Mouse (Mus musculus): ENCODE data around the gene Klhl3. TPM values are rescaled to one million over a fixed set of nuclear protein-coding genes. Genes with fewer than 3 reads are reported as not detected.

Gene Klhl3
- polyA plus RNA-seq, 1 experiment = 0.86 TPM

DNA sequence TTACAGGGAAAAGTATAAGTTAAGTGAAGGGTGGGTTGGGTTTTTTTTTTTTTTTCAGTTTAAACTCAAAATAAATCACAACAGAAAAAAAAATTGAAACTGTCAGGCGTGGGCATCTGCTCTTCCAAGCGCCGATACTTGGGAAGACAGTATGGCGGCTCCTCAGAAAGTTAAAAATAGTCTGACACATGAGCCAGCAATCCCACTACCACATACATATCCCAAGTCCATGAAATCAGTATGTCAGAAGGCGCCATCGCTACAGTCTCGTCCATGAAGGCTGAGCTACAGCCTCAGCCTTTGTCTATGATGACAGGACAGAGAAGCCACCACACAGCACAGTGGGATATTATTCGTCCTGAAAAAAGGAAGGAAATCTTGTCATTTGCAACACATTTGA is 86.3 kb downstream of the Klhl3 start:
- 85% methylated on average over 8 of the region's 8 CpGs for WGBS
- Histone ChIP-seq H3K27ac (ENCODE audit: insufficient read depth, low read length) (no peak overlapping the region), H3K4me3 (ENCODE audit: extremely low read depth, insufficient read depth, insufficient read length) (no peak overlapping the region), H3K27me3 (ENCODE audit: control insufficient read depth, insufficient read depth, low read length) (no peaks in the 10 kb centered on the region), H3K4me1 (ENCODE audit: control insufficient read depth, insufficient read depth, insufficient read length) (no peaks in the 10 kb centered on the region), H3K36me3 (ENCODE audit: control insufficient read depth, insufficient read depth, low read length) (no peaks in the 10 kb centered on the region)
- TF ChIP-seq CTCF (IDR thresholded peaks at IDR 0.05; ENCODE audit: extremely low read depth, insufficient read depth, insufficient read length, insufficient replicate concordance) (no peak), POLR2A (IDR thresholded peaks at IDR 0.05; ENCODE audit: low read depth, low read length) (no peak)
- DNase-seq (ENCODE audit: low read depth in 1 of 2, low spot score in 2 of 2) = no peak

DNA sequence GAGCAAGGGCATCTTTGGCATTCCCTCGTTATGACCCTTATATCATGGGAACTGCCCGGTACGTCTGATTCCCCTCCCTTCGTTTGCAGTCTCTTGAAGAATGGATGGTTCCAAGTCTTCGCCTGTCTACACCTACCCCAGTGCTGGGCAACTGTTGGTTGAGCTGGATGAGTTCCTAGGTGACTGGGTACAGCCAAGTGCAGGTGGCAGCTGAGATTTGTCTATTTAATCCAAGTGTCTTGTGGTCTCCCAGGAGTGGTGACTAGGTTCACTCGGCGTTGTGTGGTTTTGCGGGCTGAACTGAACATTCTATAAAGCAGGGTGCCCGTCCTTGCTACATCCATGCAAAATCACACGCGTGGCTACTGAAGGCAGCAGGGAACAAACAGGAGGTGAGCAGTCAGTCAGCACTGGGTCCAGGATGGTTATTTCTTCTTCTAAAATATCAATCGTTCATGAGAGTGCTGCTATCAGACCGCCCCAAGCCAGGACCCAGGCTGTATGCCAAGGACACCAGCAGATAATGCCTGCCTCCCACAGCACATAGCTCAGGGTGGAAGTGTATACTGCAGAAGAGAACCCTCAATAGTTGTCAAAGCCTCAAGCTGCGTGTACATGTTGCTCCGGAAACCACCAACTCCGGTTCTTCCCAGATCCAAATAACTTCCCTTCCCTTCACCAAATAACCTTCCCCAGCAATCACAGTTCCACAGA is 87.5 kb downstream of the Klhl3 start:
- Histone ChIP-seq H3K27me3 (ENCODE audit: control insufficient read depth, insufficient read depth, low read length) (no peaks in the 10 kb centered on the region), H3K4me1 (ENCODE audit: control insufficient read depth, insufficient read depth, insufficient read length) (no peaks in the 10 kb centered on the region), H3K36me3 (ENCODE audit: control insufficient read depth, insufficient read depth, low read length) (no peaks in the 10 kb centered on the region), H3K4me3 (ENCODE audit: extremely low read depth, insufficient read depth, insufficient read length) (no peak overlapping the region), H3K27ac (ENCODE audit: insufficient read depth, low read length) (no peak overlapping the region)
- no peak for DNase-seq (ENCODE audit: low read depth in 1 of 2, low spot score in 2 of 2)
- TF ChIP-seq POLR2A (IDR thresholded peaks at IDR 0.05; ENCODE audit: low read depth, low read length) (no peak), CTCF (IDR thresholded peaks at IDR 0.05; ENCODE audit: extremely low read depth, insufficient read depth, insufficient read length, insufficient replicate concordance) (no peak)
- WGBS = 90% methylated on average over 16 of the region's 16 CpGs

DNA sequence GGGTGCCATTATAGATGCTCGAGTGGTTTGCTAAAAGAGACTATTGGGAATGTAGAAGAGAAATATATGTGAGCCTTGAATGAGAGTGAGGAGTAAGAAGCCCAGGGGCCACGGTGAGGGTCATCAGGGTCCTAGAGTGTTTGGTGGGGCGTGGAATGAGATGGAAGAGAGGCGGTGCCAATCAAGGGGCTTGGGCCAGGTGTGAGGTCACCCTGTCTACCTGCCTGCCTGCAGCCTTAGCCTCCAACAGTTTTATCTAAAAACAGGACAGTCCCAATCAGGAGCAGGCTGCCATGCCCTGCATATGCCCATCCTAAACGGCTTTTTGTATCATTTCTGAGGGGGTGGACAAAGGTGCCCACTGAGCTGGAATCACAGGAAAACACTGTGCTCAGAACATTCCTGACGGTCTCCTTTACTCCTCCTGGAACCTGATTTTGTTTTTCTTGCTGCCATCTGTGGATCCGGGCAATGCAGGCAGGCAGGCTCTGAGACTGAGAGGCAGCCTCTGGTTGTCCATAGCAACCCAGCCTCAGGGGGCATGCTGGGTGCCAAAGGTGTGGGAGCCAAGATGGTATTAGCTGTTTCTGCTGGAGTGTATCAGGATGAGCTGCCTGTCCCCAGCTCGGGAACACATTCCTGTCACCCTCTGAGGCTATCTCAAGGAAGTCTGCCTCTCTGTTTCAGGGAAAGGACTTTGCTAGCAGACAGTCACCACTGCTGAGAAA is 89.5 kb downstream of the Klhl3 start:
- DNase-seq (ENCODE audit: low read depth in 1 of 2, low spot score in 2 of 2) = no peak
- Histone ChIP-seq H3K27ac (ENCODE audit: insufficient read depth, low read length) (no peak overlapping the region), H3K4me1 (ENCODE audit: control insufficient read depth, insufficient read depth, insufficient read length) (no peaks in the 10 kb centered on the region), H3K4me3 (ENCODE audit: extremely low read depth, insufficient read depth, insufficient read length) (no peak overlapping the region), H3K27me3 (ENCODE audit: control insufficient read depth, insufficient read depth, low read length) (no peaks in the 10 kb centered on the region), H3K36me3 (ENCODE audit: control insufficient read depth, insufficient read depth, low read length) (no peaks in the 10 kb centered on the region)
- 84% methylated on average over 8 of the region's 8 CpGs for WGBS
- TF ChIP-seq POLR2A (IDR thresholded peaks at IDR 0.05; ENCODE audit: low read depth, low read length) (no peak), CTCF (IDR thresholded peaks at IDR 0.05; ENCODE audit: extremely low read depth, insufficient read depth, insufficient read length, insufficient replicate concordance) (no peak)

DNA sequence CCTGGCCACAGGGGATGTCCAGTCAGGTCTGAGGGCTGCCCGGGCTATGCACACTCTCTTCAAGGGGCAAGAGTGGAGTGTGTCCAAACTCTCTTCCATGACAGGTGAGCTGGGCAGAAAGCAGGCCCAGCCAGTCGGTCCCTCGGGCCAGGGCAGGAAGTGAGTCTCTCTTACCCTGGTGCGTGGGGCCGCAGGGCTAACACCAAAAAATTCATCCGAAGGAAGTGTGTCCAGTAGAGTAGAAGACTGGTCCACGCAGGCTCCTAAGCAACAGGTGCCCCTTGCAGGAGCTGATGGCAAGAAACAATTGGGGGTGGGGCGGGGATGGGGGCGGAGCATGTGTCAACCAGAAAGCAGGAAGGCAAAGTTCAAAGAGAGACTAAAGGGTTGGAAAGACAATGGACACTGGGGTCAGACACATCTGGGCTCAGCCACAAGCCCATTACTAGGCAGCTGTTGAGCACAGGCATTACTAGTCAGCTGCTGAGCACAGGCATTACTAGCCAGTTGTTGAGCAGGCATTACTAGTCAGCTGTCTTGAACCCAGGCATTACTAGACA is 90.3 kb downstream of the Klhl3 start:
- Histone ChIP-seq H3K27me3 (ENCODE audit: control insufficient read depth, insufficient read depth, low read length) (no peaks in the 10 kb centered on the region), H3K27ac (ENCODE audit: insufficient read depth, low read length) (no peak overlapping the region), H3K36me3 (ENCODE audit: control insufficient read depth, insufficient read depth, low read length) (no peaks in the 10 kb centered on the region), H3K4me3 (ENCODE audit: extremely low read depth, insufficient read depth, insufficient read length) (no peak overlapping the region), H3K4me1 (ENCODE audit: control insufficient read depth, insufficient read depth, insufficient read length) (no peaks in the 10 kb centered on the region)
- 93% methylated on average over 9 of the region's 9 CpGs for WGBS
- DNase-seq (ENCODE audit: low read depth in 1 of 2, low spot score in 2 of 2) = no peak
- TF ChIP-seq CTCF (IDR thresholded peaks at IDR 0.05; ENCODE audit: extremely low read depth, insufficient read depth, insufficient read length, insufficient replicate concordance) (no peak), POLR2A (IDR thresholded peaks at IDR 0.05; ENCODE audit: low read depth, low read length) (no peak)

DNA sequence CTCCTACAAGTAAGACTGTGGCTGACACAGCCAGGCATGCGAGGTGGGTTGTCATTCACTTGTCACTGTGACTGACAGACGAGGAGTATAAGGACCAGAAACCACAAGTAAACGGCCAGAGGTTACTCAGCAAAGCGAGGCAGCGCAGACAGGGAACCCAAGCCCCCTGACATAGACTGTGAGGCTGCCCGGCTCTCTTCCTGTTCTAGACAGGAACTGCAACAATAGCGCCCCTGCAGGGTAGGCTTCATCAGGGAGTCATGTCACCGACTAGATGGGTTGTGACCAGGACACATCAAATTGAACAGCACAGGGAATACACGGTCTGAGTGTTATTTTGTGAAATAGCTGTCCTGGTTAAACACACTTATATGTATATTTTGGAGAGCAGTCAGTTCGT is 93.0 kb downstream of the Klhl3 start:
- H3K27ac ChIP-seq (ENCODE audit: insufficient read depth, low read length) = no peak overlapping the region
- no peak overlapping the region for H3K4me3 ChIP-seq (ENCODE audit: extremely low read depth, insufficient read depth, insufficient read length)
- TF ChIP-seq CTCF (IDR thresholded peaks at IDR 0.05; ENCODE audit: extremely low read depth, insufficient read depth, insufficient read length, insufficient replicate concordance) = no peak
- no peak for TF ChIP-seq POLR2A (IDR thresholded peaks at IDR 0.05; ENCODE audit: low read depth, low read length)
- H3K27me3 ChIP-seq (ENCODE audit: control insufficient read depth, insufficient read depth, low read length) = no peaks in the 10 kb centered on the region
- no peaks in the 10 kb centered on the region for H3K4me1 ChIP-seq (ENCODE audit: control insufficient read depth, insufficient read depth, insufficient read length)
- no peaks in the 10 kb centered on the region for H3K36me3 ChIP-seq (ENCODE audit: control insufficient read depth, insufficient read depth, low read length)
- WGBS = 35% methylated on average over 10 of the region's 10 CpGs
- DNase-seq (ENCODE audit: low read depth in 1 of 2, low spot score in 2 of 2) = no peak

DNA sequence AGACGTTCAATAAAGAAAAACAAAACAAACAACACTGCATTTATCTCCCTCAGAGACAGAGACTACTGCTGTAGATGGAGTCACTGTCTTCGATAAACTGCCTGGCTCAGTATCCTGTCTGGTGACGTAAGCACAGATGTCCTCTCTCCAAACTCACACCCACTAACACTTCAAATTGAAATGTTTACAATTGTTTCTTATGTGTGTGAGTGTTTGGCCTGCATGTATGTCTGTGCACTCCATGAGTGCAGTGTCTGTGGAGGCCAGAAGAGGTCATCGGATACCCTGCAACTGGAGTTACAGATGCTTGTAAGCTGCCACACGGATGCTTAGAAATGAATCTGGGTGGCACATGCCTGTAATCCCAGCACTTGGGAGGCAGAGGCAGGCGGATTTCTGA is 96.1 kb downstream of the Klhl3 start:
- TF ChIP-seq POLR2A (IDR thresholded peaks at IDR 0.05; ENCODE audit: low read depth, low read length) (no peak), CTCF (IDR thresholded peaks at IDR 0.05; ENCODE audit: extremely low read depth, insufficient read depth, insufficient read length, insufficient replicate concordance) (no peak)
- Histone ChIP-seq H3K27ac (ENCODE audit: insufficient read depth, low read length) (no peak overlapping the region), H3K4me3 (ENCODE audit: extremely low read depth, insufficient read depth, insufficient read length) (no peak overlapping the region), H3K27me3 (ENCODE audit: control insufficient read depth, insufficient read depth, low read length) (no peaks in the 10 kb centered on the region), H3K36me3 (ENCODE audit: control insufficient read depth, insufficient read depth, low read length) (no peaks in the 10 kb centered on the region), H3K4me1 (ENCODE audit: control insufficient read depth, insufficient read depth, insufficient read length) (no peaks in the 10 kb centered on the region)
- no peak for DNase-seq (ENCODE audit: low read depth in 1 of 2, low spot score in 2 of 2)
- 86% methylated on average over 6 of the region's 6 CpGs for WGBS
